Mouse (Mus musculus): ENCODE measurements around the gene Ipo11. TPM values are rescaled to one million over a fixed set of nuclear protein-coding genes. Genes with fewer than 3 reads are reported as not detected.
A peak's percentile ranks its signal among the peaks of the same experiment; 100 is the strongest.
"Not testable (repeated sequence)": the region's sequence is repeated elsewhere in the genome, so short reads cannot be mapped to it uniquely, and the experiment has no call there.

The Ipo11 gene
- total RNA-seq, 2 experiments from 2014 or later, result 72.3 to 72.7 TPM

DNA sequence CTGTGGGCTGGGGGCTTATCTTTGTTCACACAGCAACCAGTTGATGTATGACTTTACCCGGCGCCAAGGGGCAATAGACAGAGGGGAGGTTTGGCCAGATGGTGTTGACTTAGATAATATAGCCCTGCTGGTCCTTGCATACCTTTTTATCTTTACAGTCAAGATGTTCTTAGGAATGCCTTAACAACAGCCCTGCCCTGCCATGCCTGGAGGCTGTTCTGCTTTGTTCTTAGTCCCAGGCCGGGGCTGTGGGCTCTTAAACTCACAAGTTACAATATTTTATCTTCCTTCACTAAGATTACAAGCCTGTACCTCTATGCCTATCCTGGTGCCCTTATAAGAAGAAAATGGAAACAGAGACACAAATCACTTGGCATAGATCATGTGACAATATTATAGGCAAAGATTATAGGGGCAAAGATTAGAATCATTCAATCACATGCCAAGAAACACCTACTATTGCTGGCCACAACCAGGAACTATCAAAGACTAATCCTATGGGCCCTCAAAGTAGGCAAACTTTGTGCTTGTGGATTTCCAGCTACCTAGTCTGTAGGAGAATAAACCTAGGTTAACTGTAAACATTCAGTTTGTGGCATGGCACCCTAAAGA, 23.5 kb downstream of the Ipo11 start:
- DNase-seq (ENCODE audit: extremely low spot score in 1 of 2, low spot score in 2 of 2), result no peak
- intact Hi-C loops (cut with DNase I), result no loop called here

- DNase-seq (ENCODE audit: extremely low spot score in 1 of 2, low spot score in 2 of 2), result no peak
- intact Hi-C loops (cut with DNase I), result no loop called here
Observed at GRCm38 (mm10) chr13:106910096-106910495, 26.7 kb downstream of the Ipo11 start.

DNA sequence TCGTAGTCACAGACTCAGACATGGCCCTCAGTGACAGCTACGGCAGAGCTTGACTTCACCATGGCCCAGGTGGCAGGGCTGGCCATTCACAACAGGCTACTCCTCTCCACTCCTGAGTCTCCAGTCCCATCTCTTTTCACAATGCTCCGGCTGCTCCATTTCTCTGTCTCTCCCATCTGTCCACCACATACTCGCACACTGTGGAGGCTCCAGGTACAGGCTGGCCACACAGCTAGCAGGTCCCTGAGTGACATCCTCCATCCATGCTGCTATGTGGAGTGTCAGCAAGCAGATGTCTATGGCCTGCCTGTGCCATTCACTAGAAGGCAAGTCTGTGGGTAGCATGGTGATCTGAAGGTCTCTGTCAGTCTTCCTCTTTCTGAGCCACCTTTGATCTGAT, 29.5 kb downstream of the Ipo11 start:
- intact Hi-C loops (cut with DNase I), result no loop called here
- DNase-seq (ENCODE audit: extremely low spot score in 1 of 2, low spot score in 2 of 2), result no peak

- DNase-seq (ENCODE audit: extremely low spot score in 1 of 2, low spot score in 2 of 2); intact Hi-C loops (cut with DNase I): not testable (repeated sequence)
Observed at GRCm38 (mm10) chr13:106905154-106905553, 31.6 kb downstream of the Ipo11 start.

DNA sequence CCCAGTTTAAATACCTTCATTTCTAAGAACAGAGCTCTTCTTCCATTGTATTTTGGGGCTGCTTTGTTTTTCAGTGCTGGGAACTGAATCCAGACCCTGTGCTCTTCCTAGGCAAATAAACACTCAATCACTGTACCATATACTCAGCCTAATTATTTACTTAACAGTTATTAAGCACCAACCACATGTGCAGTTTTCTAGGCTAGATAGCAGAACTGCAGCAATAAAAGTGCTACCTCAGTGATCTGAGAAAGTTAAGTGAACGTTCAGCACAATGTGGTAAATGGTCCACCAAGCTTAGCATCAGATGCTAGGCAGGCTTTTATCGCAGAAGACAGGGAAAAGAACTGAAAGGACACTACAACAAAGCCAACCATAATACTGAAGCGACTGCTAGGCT, 32.1 kb downstream of the Ipo11 start:
- DNase-seq (ENCODE audit: extremely low spot score in 1 of 2, low spot score in 2 of 2), result no peak
- intact Hi-C loops (cut with DNase I), result no loop called here

DNA sequence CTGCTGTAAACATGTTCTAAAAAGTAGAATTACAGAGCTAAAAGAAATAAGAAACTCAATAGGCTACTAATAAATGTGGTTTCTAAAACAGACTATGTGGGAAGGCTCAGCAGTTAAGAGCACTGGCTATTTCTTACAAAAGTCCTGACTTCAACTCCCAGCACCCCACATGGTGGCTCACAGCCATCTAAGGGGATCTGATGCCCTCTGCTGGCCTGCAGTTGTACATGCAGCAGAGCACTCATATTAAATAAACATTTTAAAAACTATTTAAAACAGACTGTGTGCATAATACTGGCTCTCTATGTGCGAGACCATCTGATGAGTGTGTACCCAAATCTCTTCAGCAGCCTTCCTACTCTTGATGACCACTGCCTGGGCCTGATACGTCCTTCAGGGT, 42.5 kb downstream of the Ipo11 start:
- DNase-seq (ENCODE audit: extremely low spot score in 1 of 2, low spot score in 2 of 2), result no peak
- intact Hi-C loops (cut with DNase I), result no loop called here

DNA sequence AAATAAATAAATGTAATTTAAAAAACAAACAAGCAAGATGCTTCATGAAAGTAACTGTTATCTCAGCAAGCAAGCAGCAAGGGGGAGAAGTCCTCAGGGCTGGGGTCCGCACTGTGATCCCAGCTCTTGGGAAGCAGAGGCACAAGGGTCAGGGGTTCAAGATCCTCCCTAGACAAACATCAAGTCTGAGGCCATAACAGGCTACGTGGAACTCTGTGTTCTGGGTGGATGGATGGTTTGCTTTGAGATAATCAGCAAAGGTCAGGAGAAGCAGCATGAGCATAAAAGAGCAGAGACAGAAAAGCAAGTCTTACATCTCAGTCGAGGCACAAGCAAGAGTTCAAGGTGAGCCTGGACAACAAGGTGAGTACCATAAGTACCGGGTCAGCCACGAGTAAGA, 43.1 kb downstream of the Ipo11 start:
- intact Hi-C loops (cut with DNase I), result no loop called here
- no peak for DNase-seq (ENCODE audit: extremely low spot score in 1 of 2, low spot score in 2 of 2)

GRCm38 (mm10) chr13:106893196-106893595, 43.6 kb downstream of the Ipo11 start:
- DNase-seq (ENCODE audit: extremely low spot score in 1 of 2, low spot score in 2 of 2), result no peak
- intact Hi-C loops (cut with DNase I), result no loop called here

- DNase-seq (ENCODE audit: extremely low spot score in 1 of 2, low spot score in 2 of 2), result no peak
- intact Hi-C loops (cut with DNase I), result no loop called here
Observed at GRCm38 (mm10) chr13:106887364-106887763, 49.4 kb downstream of the Ipo11 start.

DNA sequence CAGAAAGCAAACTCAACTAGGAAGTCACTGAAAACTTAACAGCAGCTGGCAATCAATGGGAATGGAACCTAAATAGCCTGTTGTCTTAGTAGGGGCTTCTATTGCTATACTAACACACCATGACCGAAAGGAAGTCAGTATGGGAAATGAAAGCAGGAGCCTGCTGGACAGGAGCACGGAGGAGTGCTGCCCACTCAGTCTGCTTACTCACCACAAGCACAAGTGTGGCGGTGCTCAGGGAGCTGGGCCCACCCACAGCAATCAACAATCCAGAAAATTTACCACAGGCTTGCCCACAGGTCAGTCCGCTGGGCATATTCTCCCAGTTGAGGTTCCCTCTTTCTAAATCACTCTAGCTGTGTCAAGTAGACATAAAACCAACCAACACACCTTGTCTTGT, 52.5 kb downstream of the Ipo11 start:
- no peak for DNase-seq (ENCODE audit: extremely low spot score in 1 of 2, low spot score in 2 of 2)
- intact Hi-C loops (cut with DNase I), result no loop called here

DNA sequence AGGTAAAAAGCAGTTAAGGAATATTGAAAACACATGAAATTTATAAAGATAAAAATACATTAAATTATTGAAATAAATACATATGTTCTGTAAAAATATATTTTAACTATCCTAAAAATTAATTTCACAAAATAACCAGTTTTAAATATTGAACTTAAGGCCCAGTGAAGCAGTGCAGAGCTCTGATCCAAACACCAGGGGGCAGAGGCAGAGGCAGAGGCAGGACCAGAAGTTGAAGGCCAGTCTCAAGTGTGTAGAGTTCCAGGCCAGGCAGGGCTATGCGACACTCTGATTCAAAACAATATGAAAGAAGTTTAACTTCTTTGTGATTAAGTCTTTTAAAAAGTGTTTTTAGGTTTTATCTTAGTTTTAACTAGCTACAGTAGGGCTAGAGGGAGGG, 60.5 kb downstream of the Ipo11 start:
- no peak for DNase-seq (ENCODE audit: extremely low spot score in 1 of 2, low spot score in 2 of 2)
- intact Hi-C loops (cut with DNase I), result no loop called here

GRCm38 (mm10) chr13:106865547-106865946, 71.2 kb downstream of the Ipo11 start:
- intact Hi-C loops (cut with DNase I), result no loop called here

DNA sequence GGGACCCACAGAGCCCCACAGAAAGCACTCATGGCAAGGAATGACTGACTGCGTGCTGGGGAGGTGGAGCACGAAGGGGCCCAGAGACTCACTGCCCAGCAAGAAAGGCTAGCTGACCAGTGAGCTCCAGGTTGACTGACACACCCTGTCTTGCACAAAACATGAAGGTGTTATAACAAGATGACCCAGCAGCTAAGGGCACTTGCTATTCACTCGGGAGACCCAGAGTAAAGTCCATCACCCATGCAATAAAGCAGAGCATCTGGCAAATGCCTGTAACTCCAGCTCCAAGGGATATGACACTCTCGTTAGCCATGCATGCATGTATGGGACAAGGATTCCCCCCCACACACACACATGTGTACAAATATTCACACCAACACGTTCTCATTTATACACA, 78.0 kb downstream of the Ipo11 start:
- no peak for DNase-seq (ENCODE audit: extremely low spot score in 1 of 2, low spot score in 2 of 2)
- intact Hi-C loops (cut with DNase I), result no loop called here

More at GRCm38 (mm10) chr13:106865547-106865946, 71.2 kb downstream of the Ipo11 start:
- no peak for DNase-seq (ENCODE audit: extremely low spot score in 1 of 2, low spot score in 2 of 2)

GRCm38 (mm10) chr13:106856556-106856955, 80.2 kb downstream of the Ipo11 start:
- DNase-seq (ENCODE audit: extremely low spot score in 1 of 2, low spot score in 2 of 2), result no peak
- intact Hi-C loops (cut with DNase I), result no loop called here

DNA sequence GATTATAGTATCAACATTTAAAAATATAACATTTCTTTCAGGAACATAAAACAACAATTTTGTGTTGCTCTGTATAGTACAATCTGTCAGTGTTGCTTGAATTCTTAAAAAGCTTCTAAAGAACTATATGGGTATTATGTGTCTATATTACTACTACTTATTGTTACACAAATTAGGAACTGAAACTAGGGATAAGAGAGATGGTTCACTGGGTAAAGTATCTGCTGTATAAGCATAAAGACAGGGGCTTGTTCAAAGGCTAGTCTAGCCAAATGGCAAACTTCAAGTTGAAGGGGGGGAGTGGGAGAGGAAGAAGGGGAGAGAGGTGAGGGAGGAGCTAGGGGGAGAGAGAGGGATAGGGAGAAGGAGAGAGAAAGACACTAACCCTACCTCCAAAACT, 89.2 kb downstream of the Ipo11 start:
- intact Hi-C loops (cut with DNase I), result no loop called here
- no peak for DNase-seq (ENCODE audit: extremely low spot score in 1 of 2, low spot score in 2 of 2)

GRCm38 (mm10) chr13:106844928-106845327, 91.8 kb downstream of the Ipo11 start:
- DNase-seq (ENCODE audit: extremely low spot score in 1 of 2, low spot score in 2 of 2), result no peak
- intact Hi-C loops (cut with DNase I), result no loop called here

DNA sequence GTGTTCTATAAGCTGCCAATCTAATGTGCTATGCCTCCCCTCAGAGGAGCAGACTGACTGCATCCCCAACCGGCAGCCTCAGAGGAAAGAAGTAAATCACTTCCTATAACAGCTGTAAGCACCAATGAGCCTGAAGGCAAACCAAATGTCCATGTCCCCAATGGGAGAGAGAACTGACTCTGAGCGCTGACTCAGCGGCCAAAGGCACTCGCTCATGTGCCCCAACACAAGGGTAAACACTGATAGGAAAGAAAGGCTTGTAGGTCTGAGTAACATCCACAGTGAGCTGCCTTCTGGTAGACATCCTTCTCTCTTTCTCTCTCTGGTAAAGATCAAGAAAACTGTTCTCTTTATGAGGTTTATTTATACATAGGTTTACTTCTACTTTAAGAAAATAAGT, 94.2 kb downstream of the Ipo11 start:
- intact Hi-C loops (cut with DNase I), result no loop called here
- DNase-seq (ENCODE audit: extremely low spot score in 1 of 2, low spot score in 2 of 2), result no peak

DNA sequence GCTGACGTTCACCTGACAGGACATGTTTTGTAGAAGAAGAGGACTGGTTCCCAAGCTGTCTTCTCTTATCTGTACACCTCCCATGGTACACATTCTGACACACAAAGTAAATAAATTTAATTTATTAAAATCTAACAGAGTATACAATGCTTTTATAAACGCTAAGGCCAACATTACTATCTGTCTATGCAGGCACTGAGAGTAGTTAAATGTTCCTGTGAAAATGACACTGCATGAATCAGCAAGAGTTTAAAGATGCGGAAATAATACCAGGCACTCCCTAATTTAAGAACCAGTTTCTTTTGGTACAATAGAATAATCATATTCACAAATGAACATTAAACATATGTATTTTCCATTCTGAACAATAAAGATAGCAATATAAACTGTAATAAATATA, 98.0 kb downstream of the Ipo11 start:
- intact Hi-C loops (cut with DNase I), result no loop called here
- DNase-seq (ENCODE audit: extremely low spot score in 1 of 2, low spot score in 2 of 2), result no peak

DNA sequence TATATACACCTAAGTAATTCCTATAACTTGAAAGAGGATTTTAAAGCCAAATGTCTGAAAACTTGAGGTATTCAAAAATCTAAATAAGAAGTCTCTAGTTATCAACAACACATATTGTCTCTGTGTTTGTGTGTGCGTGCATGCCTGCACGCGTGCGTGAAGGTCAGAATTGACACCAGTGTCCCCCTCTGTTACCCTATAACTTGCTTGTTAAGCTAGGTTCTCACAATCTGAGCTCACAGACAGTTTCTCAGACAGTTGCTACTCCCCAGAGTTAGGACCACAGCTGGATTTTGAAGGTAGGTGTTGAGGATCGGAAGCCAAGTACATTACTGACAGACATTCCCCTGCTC, 100.3 kb downstream of the Ipo11 start:
- no peak for DNase-seq (ENCODE audit: extremely low spot score in 1 of 2, low spot score in 2 of 2)
- intact Hi-C loops (cut with DNase I), result no loop called here

DNA sequence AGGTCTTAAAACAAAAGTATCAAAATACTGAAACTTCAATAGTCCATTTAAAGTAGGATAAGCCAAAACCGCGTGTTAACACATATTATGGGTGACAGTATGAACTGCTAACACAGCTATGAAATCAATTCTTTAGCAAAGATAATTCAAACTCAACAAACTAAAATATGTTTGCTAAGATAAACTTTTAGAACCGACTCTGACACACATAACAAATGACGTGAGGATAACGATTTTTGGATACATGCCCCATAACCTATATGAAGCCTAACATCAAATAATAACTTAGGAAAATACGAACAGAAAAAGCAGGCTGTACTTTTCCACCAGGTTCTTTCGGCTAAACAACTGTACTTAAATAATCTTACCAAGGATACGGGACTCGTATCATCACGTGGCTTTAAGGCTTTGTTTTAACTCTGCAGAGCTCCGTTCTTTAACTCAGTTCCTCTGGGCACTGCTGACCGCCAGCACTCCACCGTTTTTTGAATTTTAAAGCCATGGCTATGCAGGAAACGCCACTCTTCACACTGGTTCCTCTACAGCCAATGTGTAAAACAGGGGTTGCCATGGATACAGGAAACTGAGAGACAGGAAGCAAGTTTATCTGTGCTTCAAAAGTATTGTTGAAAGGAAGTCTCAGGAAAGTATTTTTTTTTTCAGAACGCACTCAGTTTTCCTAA, 100.8 kb downstream of the Ipo11 start:
- intact Hi-C loops (cut with DNase I), result no loop called here
- DNase-seq (ENCODE audit: extremely low spot score in 1 of 2, low spot score in 2 of 2), result peak in 1 of 2 experiments; percentile 42

DNA sequence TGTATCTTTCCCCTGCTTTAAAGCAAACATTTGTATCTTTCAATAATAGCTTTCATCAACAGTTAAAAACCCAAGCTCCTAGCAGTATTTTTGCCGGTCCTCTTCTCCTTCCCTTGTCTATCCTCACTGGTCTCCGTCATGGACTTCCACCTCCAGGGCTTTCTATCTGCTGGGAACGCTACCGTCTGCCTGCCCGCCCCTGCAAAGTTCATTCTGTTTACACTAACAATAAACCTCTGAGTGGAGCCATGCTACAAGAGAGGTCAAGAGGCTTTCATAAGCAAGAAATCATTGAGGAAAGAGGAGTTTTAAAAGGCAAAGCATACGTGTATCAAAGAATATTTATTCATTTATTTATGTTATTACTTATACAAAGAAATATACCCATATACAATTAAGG, 106.7 kb downstream of the Ipo11 start:
- DNase-seq (ENCODE audit: extremely low spot score in 1 of 2, low spot score in 2 of 2), result no peak
- intact Hi-C loops (cut with DNase I), result no loop called here

Data from left cerebral cortex, postnatal 10 days (tissue).